Mouse (Mus musculus): ENCODE data around the gene Cyp2b10.
"Not testable (repeated sequence)": the region's sequence is repeated elsewhere in the genome, so short reads cannot be mapped to it uniquely, and the experiment has no call there.

Cyp2b10 gene

DNA sequence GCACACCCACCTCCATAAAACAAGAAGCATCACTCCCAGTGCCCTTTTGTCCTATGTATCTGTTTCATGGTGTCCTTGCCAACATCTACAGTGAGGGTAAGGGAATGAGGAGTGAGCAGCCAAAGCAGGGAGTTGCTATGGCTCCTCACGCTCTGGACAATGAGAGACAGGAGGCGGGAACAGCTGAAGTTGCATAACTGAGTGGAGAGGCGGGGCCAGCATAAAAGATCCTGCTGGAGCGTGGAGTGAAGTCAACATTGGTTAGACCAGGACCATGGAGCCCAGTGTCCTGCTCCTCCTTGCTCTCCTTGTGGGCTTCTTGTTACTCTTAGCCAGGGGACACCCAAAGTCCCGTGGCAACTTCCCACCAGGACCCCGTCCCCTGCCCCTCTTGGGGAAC is at the start of gene Cyp2b10:
TSS of gene Cyp2b10 (plus strand) at position 210 of the 400 bp plus-strand sequence.
- DNase-seq (ENCODE audit: low read depth, low spot score): no peak

DNA sequence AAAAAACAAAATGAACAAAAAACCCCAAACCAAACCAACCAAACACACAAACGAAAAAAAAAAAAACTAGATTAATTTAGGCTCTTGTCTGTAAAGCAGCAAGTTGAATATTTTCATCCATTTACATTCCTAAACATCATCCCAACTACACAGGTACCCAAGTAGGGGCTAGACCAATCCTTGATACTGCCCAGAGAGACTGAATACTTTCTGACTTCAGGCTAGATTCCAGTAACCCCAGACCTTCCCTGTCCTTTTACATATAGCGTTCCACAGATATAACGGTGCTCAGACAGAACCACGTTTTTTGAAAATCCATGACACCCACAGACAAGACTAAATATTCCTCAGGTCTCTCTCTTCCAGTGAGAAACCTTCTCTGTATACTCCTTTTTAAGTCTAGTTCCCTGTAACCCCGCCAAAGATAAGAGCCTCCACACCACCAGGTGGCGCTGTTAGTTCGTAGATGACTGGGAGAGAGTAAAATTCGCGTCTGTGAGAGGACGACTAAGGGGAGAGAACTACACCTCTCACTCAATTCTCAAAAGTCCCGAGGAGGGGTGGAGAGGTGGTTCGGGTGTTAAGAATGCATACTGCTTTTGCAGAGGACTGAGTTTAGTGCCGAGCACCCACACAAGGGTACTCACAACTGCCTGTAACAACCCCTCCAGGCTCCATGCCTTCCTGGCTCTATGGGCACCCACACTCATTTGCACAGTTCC is 49.5 kb upstream of the Cyp2b10 start:
- peak; percentile 84 for DNase-seq (ENCODE audit: low read depth, low spot score)

DNA sequence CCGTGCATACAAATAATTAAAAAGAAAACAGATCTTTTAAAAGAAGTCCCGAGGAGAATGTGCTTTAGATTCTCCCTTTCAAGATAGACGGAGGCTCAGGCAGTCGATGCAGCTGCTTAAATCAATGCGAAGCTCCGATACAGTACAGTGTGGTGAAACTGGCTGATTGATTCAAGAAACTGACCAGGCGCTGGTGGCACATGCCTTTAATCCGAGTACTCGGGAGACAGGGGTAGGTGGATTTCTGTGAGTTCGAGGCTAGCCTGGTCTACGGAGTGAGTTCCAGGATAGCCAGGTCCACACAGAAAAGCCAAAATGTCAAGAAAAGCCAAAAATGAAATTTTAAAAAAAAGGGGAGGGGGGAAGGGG is 49.0 kb upstream of the Cyp2b10 start:
- DNase-seq (ENCODE audit: low read depth, low spot score): no peak

DNA sequence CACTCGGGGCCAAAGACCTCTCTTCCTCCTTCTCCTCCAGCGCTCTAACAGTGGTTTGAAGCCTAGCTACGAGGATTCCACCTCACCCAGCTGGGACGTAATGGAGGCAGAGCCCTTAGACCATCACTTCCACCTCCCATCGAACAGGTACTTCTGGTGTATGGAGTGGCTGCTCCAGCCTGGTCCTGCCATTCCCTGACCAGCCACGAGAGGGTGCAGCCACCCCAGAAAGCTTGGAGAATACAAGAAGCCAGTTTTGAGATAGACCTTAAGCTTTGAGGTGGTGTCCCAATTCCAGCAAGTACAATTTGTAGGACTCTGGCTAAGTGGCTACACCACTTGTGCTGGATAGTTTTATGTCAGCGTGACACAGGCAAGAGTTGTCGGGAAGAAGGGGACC is 42.3 kb upstream of the Cyp2b10 start:
- no peak for DNase-seq (ENCODE audit: low read depth, low spot score)

DNA sequence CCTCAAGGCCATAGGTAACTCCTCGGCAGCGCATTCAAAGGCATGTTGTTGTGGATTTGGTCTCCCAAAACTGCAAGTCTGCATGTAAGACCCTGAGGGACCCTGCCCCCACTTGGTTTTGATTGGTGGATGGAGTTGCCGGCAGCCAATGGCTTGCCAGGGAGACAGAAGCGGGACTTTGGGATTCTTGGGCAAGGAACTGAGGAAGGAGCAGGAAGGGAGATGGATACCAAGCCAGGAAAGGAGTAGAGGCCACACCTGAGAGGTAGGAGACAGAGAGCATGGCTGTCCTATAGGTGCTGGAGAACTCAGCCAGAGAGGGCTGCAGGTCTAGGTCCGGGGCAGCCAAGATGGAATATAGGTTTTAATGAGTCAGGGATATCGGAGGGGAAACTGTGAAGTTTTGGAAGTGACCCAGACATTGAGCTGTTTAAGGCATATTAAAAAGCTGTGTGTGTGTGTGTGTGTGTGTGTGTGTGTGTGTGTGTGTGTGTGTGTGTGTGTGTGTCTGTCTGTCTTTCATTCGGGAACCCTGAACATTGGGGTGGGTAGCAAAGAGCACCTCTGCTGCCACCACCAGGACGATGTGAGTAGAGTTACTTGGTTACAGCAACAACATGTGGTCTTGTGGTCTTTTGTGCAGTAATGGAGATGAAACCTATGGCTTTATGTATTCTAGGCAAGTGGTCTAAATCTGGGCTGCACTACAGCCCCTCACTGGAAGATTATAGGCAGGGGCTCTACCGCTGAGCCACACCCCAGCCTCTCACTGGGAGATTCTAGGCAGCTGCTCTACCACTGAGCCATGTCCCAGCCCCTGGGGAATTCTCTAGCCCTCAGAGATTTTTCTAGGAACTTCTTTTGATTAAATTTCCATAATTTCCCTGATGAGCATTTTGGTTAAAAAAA is 37.2 kb upstream of the Cyp2b10 start:
- DNase-seq (ENCODE audit: low read depth, low spot score): no peak

DNA sequence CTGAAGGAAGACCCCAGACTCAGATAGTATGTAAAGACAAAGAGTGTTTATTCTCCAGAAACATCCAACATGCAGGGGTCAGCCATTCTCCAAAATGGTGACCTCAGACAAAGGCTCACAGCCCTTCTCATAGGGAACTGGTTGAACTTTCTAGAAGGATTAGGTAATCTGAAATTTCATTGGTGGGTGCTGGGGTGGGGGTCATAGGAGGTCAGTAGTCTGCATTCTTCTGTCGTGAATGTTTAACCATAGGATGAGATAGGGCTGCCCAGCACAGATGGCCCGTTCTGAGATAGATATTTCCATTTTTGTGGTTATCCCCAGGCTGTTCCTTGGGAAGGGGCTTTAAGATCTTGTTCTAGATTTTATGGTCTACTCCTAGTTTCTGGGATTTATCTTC is 35.1 kb upstream of the Cyp2b10 start:
- DNase-seq (ENCODE audit: low read depth, low spot score): no peak

DNA sequence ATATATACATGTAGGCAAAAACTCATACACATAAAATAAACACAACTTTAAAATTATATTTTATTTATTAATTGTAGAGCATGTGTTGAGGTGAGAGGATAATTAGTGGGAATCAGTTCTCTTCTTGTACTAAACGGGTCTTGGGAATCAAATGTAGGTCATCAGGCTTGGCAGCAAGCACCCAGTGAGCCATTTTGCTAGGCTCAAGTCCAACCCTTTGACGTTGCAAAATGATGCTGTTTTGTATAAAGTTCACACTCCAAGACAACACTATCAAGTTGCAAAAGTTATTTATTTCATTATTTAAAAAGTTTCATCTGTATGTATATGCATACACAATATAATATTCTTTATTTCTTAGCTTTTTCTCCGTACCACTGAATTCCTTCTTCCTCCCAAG is 33.7 kb upstream of the Cyp2b10 start:
- DNase-seq (ENCODE audit: low read depth, low spot score): no peak

DNA sequence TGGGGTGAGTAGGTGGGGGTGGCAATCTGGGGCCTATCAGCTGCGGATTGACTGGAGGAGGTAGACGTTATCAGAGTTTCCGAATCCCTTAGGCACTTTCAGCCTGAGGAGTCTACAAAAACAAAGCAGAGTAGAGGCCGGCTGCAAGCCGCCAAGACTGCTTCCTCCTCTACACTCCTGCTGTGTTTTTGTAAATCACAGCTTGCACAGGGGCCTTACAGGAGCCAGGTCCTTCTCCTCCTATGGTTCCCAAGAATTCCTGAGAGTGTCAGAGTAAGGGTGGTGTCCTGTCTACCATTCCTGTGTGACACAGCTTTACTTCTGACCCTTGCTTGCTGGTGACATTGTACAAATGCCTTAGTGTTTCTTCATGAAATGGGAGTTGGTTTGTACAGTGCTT is 32.6 kb upstream of the Cyp2b10 start:
- no peak for DNase-seq (ENCODE audit: low read depth, low spot score)

DNA sequence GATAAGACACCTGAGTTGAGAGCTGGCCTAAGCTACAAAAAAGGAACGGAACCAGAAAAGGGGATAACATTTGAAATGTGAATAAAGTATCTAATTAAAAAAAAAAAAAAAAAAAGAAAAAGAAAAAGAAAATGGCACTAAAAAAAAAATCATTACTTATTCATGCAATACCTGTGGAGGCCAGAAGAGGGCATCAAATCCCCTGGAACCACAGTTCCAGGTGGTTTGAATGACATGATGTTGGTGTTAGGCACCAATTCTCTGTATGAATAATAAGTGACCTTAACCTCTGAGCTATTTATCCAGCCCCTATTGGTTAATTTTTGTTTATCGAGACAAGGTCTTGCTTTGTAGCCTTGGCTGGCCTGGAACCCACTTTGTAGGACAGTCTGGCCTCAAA is 27.6 kb upstream of the Cyp2b10 start:
- no peak for DNase-seq (ENCODE audit: low read depth, low spot score)

DNA sequence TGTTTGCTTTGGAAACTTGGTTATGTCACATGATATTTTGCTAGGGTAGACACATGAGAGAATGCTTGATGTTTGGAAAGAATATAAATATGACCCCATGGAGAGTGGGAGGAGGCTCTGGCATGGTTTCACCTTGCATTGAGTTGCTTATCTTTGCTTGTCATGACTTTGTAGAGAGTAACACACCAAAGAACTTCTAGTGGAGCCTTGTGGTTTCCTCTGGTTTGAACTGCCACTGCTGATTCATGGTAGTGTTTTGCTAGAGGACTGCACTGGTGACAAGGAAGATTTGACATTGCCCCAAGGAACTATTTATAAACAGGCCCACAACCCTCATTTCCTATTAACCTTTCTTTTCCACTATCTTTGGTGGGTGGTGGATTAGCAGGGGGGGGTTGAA is 24.8 kb upstream of the Cyp2b10 start:
- no peak for DNase-seq (ENCODE audit: low read depth, low spot score)

DNA sequence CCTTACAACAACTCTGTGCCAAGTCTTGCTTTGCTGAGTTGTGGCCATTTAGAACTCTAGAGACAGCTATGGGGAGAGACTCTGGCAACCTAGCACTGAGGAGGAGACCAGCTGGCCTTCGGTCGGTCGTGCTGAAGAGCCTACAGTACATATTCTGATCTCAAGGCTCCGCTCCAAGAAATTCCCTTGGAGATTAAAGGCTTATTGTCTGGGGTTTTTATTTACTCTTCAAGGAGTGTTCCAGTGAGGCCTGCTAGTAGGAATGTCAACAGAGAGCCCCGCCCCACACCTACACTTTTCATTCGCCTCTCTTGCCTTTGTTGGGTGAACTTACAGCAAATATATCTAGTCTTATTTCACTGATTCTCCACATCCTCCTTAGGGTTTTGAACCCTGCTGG is 18.7 kb upstream of the Cyp2b10 start:
- no peak for DNase-seq (ENCODE audit: low read depth, low spot score)

DNA sequence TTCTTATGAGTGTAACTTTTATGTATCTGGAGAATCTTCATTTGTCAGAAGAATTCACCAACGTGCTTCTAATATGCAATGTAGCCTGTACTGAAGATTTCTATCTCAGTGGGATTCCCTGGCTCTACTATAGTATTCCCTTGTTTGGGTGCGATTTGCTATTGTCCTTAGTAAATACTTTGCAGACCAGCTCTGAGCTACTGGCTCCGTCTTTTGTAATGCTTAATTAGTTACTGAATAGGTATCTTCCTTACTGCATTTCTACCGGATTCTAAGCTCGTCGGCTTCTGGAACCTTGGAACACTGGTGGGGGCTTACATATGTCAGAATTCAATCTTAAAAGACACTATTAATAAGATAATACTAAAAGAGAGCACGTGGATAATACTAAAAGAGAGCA is 16.7 kb upstream of the Cyp2b10 start:
- not testable (repeated sequence) for DNase-seq (ENCODE audit: low read depth, low spot score)

DNA sequence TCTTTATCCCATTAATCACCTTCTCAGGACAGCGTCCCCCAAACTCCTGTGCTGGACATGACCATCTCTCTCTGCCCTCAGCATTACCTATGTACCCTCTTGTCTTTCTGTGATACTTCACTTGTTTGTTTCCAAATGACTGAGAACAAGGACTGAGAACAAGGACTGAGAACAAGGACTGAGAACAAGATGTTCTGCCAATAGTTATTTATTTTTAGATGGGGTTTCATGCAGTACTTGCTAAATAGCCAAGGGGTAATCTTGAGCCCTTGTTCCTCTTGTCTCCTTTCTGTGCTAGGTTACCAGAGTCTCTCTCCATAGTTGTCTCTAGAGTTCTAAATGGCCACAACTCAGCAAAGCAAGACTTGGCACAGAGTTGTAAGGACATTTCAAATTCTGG is 13.1 kb upstream of the Cyp2b10 start:
- no peak for DNase-seq (ENCODE audit: low read depth, low spot score)

DNA sequence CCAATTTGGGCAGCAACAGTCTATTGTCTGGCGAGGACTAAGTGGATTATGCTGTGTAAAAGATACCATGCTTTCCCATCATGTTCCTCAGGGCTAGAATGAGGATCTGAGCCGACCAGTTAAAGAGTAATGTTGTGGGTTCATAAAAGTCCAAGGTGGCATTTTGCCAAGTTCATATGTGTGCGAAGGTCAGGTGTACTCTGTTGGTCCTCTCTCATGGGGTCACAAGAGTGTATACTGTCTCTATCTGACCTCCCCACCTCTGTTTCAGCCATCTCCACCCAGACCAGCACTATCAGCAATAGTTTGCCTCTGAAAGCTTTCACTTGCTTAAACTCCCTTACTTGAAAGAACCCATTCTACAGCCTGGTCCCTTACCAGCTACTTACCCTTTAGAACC is 9.7 kb upstream of the Cyp2b10 start:
- no peak for DNase-seq (ENCODE audit: low read depth, low spot score)

DNA sequence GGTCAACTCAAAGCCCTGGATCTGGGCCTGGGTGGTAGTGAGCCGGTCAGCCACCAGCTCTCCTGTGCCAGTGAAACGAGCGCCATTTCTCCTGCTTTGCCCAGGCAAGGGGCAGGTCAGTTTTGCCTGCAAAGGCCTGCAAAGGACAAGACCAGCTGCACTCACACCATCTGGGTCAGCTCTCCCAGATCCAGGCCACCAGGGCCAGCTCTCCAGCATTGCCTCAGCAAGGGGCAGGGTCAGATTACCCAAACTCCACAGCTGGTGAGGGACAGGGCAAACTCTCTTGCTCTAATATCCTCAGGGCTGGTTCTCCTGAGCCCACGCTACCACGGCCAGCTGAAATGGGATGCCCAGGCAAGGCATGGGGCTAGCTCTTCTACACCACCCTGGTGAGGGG is 4.3 kb upstream of the Cyp2b10 start:
- no peak for DNase-seq (ENCODE audit: low read depth, low spot score)

DNA sequence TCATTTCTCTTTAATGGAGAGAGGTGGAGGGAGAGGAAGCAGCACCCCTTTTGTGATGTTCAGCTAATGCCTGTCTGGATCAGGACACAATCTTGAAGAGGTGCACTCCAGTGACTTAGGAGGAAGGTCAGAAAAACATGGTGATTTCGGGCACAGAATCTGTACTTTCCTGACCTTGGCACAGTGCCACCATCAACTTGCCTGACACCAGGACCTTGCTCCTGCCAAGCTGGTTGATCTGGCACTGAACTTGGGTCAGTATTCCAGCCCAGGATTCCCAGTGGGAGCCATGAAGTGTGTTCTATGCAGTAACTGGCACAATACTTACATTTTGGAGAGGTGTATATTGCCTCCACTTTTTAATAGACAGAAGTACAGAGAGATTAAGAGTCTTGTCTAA is 2.3 kb upstream of the Cyp2b10 start:
- no peak for DNase-seq (ENCODE audit: low read depth, low spot score)

DNA sequence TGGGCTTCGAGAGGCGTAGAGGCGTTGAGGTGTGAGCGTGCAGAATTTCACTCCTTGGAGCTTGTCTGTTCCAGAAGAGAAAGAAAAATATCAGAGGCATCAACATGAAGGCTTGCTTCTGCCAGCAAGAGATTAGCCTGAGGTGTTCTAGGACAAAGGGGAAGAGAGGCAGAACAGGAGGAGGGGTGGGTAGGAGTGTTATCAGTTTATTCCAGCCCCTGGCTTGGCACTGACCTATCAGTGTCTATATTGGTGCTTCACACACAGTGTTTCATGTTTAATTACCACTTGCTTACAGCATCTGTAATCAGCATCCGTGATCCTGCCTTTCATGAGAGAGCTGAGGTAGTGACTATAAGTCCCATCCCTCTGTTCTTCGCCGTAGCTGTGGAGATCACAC is 644 bp downstream of the Cyp2b10 start:
- no peak for DNase-seq (ENCODE audit: low read depth, low spot score)

DNA sequence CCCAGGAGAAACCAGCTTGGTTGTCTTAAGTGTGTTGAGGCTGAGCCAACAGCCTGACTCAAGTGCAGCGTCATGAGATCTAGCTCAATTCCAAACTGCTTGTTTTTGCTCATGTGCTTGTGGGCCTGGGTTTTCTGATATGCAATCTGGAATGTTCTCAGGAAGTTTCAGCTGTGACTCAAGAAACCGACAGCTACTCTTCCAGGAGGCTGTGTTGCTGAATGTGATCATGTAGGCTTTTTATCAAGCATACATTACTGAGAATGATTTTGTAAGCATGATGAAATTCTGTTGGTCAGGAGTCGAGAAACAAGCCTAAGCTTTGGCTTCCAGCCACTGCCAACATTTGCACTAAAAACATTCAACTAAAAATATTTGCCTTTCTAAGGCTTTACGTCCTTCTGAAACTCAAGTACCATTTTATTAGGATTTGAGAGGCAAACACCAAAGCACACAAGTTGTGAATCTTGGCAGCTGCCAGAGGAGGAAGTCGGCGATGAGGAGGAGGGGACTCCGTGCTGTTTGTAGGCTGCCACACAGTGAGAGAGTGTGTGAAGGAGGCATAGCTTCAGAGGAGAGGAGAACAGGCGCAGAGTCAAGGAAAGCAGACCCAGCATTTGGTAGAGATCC is 4.8 kb downstream of the Cyp2b10 start:
- no peak for DNase-seq (ENCODE audit: low read depth, low spot score)

DNA sequence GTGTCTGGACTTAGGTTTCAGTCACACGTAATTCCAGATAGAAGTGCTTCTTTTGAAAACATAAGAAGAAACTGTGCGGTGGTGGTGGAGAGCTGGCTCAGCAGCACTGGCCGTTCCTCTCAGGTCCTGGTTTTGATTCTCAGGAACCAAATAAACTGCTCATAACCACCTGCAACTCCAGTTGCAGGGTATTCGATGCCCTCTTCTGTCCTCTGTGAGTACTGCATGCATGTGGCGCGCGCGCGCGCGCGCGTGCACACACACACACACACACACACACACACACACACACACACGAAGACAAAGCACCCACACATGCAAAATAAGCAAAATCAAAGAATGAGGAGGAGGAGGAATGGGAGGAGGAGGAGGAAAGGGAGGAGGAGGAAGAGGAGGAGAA is 5.7 kb downstream of the Cyp2b10 start:
- DNase-seq (ENCODE audit: low read depth, low spot score): no peak

DNA sequence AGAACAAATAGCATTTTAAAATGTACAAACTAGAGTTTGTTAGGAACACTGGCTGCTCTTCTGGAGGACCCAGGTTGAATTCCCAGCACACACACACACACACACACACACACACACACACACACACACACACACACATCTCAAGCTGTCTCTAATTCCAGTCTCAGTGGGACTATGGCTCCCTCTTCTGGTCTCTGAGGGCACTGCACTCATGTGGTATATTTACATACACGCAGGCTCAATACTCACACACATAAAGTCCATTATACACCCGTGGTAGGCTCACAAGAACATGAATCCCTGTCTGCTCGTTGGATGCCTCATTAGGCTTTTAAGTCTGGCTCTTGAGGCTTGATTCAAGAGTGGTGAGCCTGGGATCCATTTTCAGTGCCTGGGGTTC is 6.6 kb downstream of the Cyp2b10 start:
- DNase-seq (ENCODE audit: low read depth, low spot score): peak; percentile 4

DNA sequence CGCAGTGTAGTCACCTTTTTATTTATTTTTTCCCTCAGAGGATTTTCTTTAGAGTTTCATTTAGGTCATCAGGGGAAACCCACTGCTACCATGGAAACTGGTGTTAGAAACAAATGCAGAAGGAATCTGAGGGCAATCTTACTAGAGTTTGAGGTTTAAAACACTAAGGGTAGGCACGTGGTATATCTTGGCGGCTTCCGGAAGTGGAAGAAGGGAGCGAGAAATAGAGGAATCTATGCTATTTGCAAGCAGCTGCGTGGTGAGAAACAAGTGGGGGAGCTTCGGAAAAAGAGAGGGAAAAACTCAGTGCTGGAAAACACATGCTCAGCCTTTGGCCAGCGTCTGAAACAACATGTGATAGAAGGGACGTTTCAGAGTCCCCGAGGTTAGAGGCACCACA is 7.1 kb downstream of the Cyp2b10 start:
- no peak for DNase-seq (ENCODE audit: low read depth, low spot score)

DNA sequence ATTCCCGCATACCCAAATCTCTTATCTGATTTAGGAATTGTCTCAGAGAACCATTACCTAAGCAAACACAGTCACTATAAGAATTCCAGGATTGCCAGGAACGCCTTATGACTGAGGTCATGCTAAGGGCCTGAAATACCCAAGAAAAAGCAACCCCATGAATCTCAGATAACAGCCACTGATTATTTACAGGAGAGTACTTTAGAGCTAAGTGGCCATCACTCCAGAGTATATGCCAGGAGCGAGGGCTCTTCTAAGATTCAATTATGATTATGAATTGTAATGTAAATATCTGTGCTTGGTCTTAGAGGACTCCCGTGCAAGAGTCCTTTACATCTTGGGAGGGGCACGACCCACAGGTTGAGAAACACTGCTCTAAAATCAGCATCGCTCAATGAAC is 10.0 kb downstream of the Cyp2b10 start:
- no peak for DNase-seq (ENCODE audit: low read depth, low spot score)

DNA sequence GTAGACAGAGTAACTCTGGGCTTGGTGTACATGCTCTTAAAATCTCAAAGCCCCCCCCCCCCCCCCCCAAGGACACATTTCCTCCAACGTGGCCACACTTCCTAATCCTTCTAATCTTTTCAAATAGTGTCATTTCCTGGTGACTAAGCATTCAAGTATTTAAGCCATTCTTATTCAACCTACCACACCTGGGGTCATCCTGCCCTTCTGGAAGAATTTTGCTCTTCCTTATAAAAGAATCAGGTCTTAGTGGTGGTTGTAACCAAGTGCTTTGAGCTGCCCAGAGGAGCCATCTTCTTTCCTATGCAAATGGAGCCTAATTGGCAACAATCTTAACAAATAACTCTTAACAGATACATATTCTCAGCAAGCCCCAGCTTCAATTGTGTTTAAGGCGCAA is 12.6 kb downstream of the Cyp2b10 start:
- DNase-seq (ENCODE audit: low read depth, low spot score): no peak

Measured in embryo, embryonic 11.5 days (tissue).